Mouse (Mus musculus) T-helper 17 cell (primary cell): ENCODE measurements at regions not wholly inside any gene's neighbourhood (a gene's known extent, or its start where the extent isn't known, plus 50 kb on each side); places are given as distances from the start of the nearest gene placed in this dataset.

Experiments
- in situ Hi-C, 2 experiments: fragments of 300-600 bp; cut with MboI, MseI; formaldehyde crosslinking; loops; 1 replicate in 1 of 2; 2 replicates in 1 of 2; pipeline ENCODE4 v1.15.1; 2025; ENCODE audit warnings: high pct_unique_total_duplicates in 2 of 2

DNA sequence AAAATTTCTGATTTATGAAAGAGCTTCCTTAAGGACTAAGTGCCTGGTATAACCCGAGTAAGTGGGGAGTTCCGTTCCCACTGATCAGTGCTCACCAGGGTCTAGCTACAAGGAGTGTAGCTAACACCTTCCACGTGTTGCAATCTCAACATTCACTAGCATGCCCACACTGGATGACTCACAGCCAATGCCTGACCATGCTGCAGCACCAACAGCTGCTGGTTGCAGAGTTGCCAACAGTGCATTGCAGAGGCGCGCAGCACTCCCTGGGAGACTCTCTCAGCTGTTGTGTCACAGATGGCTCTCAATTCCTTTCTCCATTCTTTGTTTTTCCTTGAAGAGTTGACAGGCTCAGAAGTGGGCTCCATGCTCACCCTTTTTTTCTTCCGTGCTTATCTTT, 787.5 kb upstream of the Tenm3 start:
- in situ Hi-C loops: no loop called here

DNA sequence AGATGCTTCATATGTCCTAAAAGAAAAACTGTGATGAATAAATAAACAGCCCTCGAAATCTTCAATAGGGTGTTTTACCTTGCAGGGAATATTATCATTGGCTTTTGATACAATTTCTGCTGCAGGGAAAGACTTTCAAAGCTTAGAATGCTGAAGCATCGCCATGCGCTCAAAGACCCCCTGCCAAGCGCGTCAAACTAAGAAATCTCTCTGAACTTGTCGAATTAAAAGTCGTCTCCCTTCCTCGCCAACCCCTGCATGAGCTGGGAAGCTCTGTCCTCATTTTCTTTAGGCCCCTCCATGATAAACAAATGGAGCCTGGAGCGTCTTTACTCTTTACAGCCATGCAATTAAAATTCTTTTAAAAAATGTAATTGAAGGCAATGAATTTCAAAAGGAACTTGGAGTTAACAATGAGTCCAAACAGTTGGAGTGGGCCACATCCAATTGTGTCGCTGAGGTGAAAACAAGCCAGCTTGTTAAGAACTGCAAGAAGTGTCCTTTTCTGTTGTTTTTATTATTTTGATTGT, 784.3 kb upstream of the Tenm3 start:
- in situ Hi-C loops: no loop called here

- in situ Hi-C loops: no loop called here
These were observed 751.8 kb upstream of the Tenm3 start for GRCm38 (mm10) chr8:49595501-49595900.

DNA sequence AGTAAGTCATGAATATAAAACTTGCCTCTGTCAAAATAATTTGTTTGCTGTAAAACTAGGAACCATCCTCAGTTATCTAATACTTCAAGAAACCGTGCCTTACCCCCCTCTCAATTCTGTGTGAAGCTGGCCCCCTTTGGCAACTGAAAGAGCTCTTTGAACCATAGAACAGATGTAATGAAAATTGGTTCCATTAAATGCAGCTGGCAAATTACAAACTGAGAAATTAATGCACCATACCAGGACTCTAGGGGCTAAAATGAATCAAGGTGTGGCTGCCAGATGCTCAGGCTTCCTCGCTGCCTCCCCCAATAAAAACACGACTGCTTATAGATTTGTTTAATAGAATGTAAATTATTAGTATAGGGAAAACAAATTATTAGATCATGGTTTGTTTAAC, 723.7 kb upstream of the Tenm3 start:
- in situ Hi-C loops: no loop called here

DNA sequence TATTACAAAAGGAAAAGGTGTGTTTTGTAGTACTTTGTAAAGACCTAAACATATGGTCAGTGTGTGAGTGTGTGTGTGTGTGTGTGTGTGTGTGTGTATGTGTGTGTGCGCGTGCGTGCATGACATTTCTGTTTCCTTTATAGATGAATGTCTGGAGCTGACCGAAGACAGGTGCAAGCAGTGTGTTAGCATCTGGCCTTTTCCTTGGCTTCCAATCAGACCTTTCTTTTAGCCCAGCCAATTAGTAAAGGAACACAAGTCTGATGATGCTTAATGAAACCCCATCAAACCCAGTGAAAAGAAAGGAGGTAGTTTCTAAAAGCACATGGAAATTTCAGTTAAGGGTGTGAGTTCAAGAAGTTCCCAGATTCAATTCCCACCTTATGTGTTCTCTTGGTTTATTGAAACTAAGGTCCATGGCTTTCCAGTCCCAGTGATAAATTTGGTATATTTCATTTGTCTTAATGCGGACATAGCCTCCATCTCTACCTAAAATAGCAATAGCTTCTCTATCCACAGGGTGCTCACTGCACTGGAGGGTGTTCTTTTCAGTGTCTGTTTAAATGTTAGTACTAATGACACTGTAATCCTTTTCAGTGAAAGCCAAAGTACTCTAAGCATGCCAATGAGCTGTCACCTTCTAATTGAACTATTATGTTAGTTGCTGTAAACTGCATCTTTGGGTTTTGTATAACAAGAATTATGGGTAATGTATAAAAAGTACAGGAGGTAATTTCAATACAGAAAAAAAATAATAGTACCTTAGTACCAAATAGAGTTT, 719.9 kb upstream of the Tenm3 start:
- in situ Hi-C loops: no loop called here

DNA sequence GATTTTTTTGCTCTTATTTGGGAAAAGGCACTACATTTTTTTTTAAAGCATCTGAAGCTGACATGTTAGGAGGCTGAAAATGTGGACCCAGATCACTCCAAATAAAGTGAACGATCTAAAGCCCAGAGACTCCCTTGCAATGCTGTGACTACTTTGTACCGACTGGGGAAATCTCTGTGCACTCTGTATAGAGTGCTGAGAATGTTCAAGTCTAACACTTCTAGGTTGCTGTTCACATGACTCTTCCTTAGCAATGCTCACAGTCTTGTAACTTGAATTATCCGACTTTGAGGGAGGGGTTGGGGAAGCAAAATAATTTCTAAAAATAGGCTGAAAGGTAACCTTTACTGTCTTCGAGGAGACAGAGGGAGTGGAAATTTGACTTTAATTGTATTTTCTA, 719.2 kb upstream of the Tenm3 start:
- in situ Hi-C loops: no loop called here

- in situ Hi-C loops: no loop called here
These were observed 712.1 kb upstream of the Tenm3 start for GRCm38 (mm10) chr8:49555724-49556457.

DNA sequence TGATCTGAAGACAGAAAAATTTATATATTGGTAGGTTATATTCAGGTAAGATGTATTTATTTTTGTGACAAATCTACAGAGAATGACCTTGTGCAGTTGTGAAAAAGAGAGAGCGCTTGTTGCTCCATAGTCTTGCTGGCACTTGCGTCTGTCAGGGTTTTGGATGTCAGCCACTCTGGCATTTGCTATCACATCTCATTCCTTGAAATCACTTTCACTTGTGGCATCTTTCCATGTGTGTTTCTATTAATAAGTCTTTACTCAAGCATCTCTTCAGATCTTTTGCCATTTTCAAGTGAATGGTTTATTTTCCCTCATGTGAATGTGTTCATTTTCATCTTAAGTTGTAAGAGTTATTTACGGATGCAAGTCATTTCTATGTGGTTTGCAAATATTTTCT, 709.4 kb upstream of the Tenm3 start:
- in situ Hi-C loops: no loop called here

GRCm38 (mm10) chr8:49543321-49543720, 699.6 kb upstream of the Tenm3 start:
- in situ Hi-C loops: no loop called here

DNA sequence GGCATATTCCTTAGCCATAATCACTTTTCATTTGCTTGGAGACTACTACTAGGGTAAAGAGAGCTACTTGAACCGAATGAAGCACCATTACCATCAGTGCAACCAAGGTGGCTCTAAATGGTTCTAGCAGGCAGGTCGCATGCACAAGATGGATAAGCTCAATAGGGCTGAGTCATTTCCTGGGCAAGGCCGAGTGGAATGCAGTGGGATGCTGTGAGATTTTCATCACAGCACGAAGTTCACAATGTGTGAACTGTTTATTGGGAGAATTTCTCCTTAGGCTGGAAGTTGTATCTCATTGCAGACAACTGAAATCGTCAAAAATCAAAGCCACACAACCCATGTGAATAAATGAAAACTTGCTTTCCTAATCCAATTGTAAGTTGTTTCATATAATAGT, 697.6 kb upstream of the Tenm3 start:
- in situ Hi-C loops: no loop called here

- in situ Hi-C loops: no loop called here
These were observed 689.9 kb upstream of the Tenm3 start for GRCm38 (mm10) chr8:49533412-49534351.

GRCm38 (mm10) chr8:49529294-49529693, 685.5 kb upstream of the Tenm3 start:
- in situ Hi-C loops: no loop called here

DNA sequence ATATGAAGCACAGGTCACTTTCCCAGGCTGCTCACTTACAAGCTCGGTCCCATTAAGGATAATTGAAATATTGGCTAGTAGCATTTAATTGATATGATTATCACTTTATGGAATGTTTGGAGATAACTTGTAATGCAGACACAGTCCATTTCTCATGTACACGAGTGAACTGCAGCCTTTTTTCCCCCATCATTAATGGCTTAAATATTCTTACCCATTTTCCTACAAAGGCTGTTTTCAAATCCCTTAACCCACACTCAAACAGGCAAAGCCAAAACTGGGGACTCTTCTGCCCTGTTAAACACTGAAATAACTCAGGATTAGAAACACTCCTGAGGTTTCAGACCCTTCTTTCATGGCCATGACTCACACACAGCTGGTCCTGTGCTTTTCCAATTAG, 649.2 kb upstream of the Tenm3 start:
- in situ Hi-C loops: no loop called here

- in situ Hi-C loops: no loop called here
These were observed 641.5 kb upstream of the Tenm3 start for GRCm38 (mm10) chr8:49485284-49485683.

DNA sequence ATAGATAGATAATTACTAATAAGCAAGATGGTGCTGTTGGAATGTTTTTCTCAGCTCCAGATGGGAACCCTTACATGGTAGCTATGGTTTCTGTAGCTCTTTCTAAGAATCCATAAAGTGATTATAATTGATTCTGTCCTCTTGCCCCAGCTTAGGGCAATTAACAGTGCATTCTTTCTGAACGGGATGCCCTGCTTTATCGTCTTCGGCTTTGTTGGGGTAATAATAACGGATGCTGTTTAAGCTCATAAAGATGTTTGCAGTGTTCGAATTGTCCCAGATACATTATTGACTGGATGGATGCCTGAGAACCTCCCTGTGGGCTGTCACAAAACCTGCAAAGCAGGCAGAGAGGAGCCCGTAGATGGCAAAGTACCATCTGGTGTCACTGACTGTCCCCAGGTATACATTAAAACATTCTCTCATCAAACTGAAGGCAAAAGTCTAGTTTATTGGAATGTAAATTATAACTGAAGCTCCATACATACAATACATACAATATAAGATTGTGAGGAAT, 637.8 kb upstream of the Tenm3 start:
- in situ Hi-C loops: no loop called here

GRCm38 (mm10) chr8:49465911-49466518, 622.3 kb upstream of the Tenm3 start:
- in situ Hi-C loops: no loop called here

DNA sequence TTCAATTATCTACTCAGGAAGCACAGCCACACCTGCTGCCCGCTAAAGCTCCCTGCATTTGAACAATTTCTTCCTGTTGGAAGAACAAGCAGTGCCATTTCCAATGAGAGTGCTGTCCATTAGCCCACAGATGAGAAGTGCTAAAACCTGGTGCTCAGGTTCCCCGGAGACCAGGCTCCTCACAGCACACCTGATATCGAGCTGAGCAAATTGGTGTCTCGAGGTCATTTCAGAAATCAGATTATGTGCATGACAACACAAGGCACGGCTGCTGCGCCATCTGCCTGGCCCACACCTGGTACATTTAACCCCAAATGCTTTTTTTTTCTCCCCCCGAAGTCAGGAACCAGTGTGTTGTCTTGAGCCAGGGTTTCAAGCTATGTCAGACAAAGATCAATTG, 621.3 kb upstream of the Tenm3 start:
- in situ Hi-C loops: no loop called here

- in situ Hi-C loops: no loop called here
These were observed 618.9 kb upstream of the Tenm3 start for GRCm38 (mm10) chr8:49462602-49463001.

DNA sequence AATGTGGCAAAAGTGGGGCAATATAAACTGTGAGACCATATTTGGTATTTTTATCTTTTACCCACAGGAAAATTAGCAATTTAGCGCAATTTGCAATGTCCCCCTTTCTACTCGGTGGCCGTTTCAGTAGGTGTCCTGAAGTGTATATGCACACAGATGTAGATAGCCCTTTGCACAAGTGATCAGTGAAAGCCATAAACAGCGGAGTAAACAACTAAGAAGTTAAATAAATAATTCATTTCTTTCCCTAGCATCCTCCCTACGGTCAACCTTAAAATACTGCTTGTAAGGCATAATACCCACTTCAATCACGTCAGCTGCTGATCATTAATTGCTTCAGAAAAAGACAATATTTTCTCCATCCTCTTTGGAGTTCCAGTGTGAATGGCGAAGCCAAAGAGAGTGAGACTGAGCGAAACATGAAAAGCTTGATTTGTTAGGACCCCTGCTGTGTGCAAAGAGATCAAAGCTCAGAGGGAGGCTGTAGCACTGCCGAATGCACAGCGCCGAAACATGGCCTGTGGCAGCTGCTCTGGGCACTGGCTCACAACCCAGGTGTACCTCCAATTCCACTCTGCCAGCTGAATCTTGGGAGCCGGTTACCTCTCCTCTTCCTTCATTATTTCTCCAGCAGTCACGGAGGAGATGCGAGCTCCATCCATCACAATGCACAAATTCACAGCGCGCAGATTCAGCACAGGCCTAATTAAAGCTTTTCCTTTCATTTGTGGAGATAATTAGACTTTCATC, 618.1 kb upstream of the Tenm3 start:
- in situ Hi-C loops: no loop called here

DNA sequence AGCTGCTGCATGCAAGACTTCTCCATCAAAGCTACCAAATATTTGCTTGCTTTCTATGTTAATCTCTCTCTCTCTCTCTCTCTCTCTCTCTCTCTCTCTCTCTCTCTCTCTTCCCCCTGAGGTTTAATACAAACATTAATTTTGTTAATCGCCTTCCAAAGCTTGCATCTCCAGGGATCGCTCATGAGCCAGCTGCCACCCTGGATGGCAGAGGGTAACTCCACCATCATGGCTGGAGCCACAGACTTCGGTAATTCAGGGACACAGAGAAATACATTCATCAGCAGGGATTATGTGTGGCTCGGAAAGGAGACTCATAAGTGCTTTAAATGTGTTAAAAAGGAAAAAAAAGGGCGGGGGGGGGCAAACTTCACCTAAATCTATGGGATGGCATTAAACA, 601.7 kb upstream of the Tenm3 start:
- in situ Hi-C loops: no loop called here
